Mouse (Mus musculus) heart, postnatal 25 days (tissue): ENCODE measurements at regions not wholly inside any gene's neighbourhood (a gene's known extent, or its start where the extent isn't known, plus 50 kb on each side); places are given as distances from the start of the nearest gene placed in this dataset.

Experiments used
- DNase-seq: peaks from one replicate; pipeline ENCODE4 v3.0.0; 2022; ENCODE audit warnings: low spot score
- intact Hi-C: fragments of 180-260 bp; cut with DNase I; formaldehyde crosslinking; loops from one replicate; pipeline ENCODE4 v1.15.1; 2025

- intact Hi-C loops, result no loop called here
- DNase-seq, result no peak
These were observed 88.0 kb upstream of the Chd6 start for GRCm38 (mm10) chr2:161196713-161197372.

GRCm38 (mm10) chr2:161187516-161187915 lies 78.6 kb upstream of the Chd6 start:
- intact Hi-C loops, result no loop called here
- no peak for DNase-seq

GRCm38 (mm10) chr2:161185122-161185521 lies 76.2 kb upstream of the Chd6 start:
- intact Hi-C loops, result no loop called here
- DNase-seq, result no peak

- DNase-seq, result peak; percentile 44
- intact Hi-C loops, result loop anchor here (5.0 kb wide), 1 partner anchor 65 kb away; no protein-coding TSS in a partner anchor
These were observed 68.6 kb upstream of the Chd6 start for GRCm38 (mm10) chr2:161177355-161178021.

- intact Hi-C loops, result no loop called here
- no peak for DNase-seq
These were observed 57.8 kb upstream of the Chd6 start for GRCm38 (mm10) chr2:161166681-161167080.

- DNase-seq, result no peak
- intact Hi-C loops, result no loop called here
These were observed 56.6 kb upstream of the Chd6 start for GRCm38 (mm10) chr2:161165495-161165894.

- intact Hi-C loops, result no loop called here
- no peak for DNase-seq
These were observed 55.4 kb upstream of the Chd6 start for GRCm38 (mm10) chr2:161164320-161164719.
